Mouse (Mus musculus) inflammation-experienced regulatory T-cells, adult 6 months (primary cell): Measurements from ENCODE around the gene Cdon. TPM values are rescaled to one million over a fixed set of nuclear protein-coding genes. Genes with fewer than 3 reads are reported as not detected.

Experiments
- ATAC-seq: one replicate; pipeline ENCODE4 v1.8.0; 2017
- polyA plus RNA-seq, 3 experiments: library from polyadenylated mRNA; unstranded; fragments of 100-300 nt; shearing (Covaris generic); gene quantifications; one replicate each; pipeline ENCODE4 v1.2.1; 2017

Gene Cdon
- polyA plus RNA-seq, 3 experiments from 2014 or later = 2.6 to 3.6 (median 3.2) TPM

- peak; percentile 48 for ATAC-seq
Measured at GRCm38 (mm10) chr9:35438286-35439061, 17.5 kb downstream of the Cdon start.

GRCm38 (mm10) chr9:35439062-35439442, 18.1 kb downstream of the Cdon start:
- ATAC-seq = no peak

- ATAC-seq = no peak
Measured at GRCm38 (mm10) chr9:35439754-35440153, 18.8 kb downstream of the Cdon start.

- ATAC-seq = no peak
Measured at GRCm38 (mm10) chr9:35442476-35442875, 21.5 kb downstream of the Cdon start.

GRCm38 (mm10) chr9:35443618-35444511, 22.9 kb downstream of the Cdon start:
- no peak for ATAC-seq

- no peak for ATAC-seq
Measured at GRCm38 (mm10) chr9:35444512-35444886, 23.6 kb downstream of the Cdon start.

GRCm38 (mm10) chr9:35446916-35447315, 26.0 kb downstream of the Cdon start:
- ATAC-seq = no peak

GRCm38 (mm10) chr9:35453311-35453710, 32.4 kb downstream of the Cdon start:
- ATAC-seq = no peak

- ATAC-seq = peak; percentile 92
Measured at GRCm38 (mm10) chr9:35459594-35459993, 38.7 kb downstream of the Cdon start.

GRCm38 (mm10) chr9:35467264-35467817, 46.4 kb downstream of the Cdon start:
- no peak for ATAC-seq

GRCm38 (mm10) chr9:35468913-35469312, 48.0 kb downstream of the Cdon start:
- no peak for ATAC-seq

- ATAC-seq = no peak
Measured at GRCm38 (mm10) chr9:35474104-35474724, 53.3 kb downstream of the Cdon start.

GRCm38 (mm10) chr9:35475394-35475793, 54.5 kb downstream of the Cdon start:
- no peak for ATAC-seq

- no peak for ATAC-seq
Measured at GRCm38 (mm10) chr9:35479456-35479855, 58.5 kb downstream of the Cdon start.

- no peak for ATAC-seq
Measured at GRCm38 (mm10) chr9:35482014-35482898, 61.3 kb downstream of the Cdon start.

GRCm38 (mm10) chr9:35483949-35484348, 63.0 kb downstream of the Cdon start:
- ATAC-seq = no peak

- ATAC-seq = no peak
Measured at GRCm38 (mm10) chr9:35486616-35487015, 65.7 kb downstream of the Cdon start.

GRCm38 (mm10) chr9:35488496-35488895, 67.6 kb downstream of the Cdon start:
- ATAC-seq = no peak

- no peak for ATAC-seq
Measured at GRCm38 (mm10) chr9:35491109-35491866, 70.4 kb downstream of the Cdon start.

- ATAC-seq = no peak
Measured at GRCm38 (mm10) chr9:35493033-35493732, 72.3 kb downstream of the Cdon start.

- ATAC-seq = no peak
Measured at GRCm38 (mm10) chr9:35493733-35494092, 72.8 kb downstream of the Cdon start.
